Mouse (Mus musculus) adrenal gland, adult 18-20 months (tissue): ENCODE results near the gene Dag1. TPM values are rescaled to one million over a fixed set of nuclear protein-coding genes. Genes with fewer than 3 reads are reported as not detected.
A peak's percentile ranks its signal among the peaks of the same experiment; 100 is the strongest.

Experiments
- DNase-seq, 2 experiments: peaks; one replicate each; pipeline ENCODE4 v3.0.0; 2021 to 2022; ENCODE audit warnings: low spot score in 2 of 2
- total RNA-seq, 2 experiments: library from RNA; stranded (reverse); gene quantifications; 1 replicate in 1 of 2; 2 replicates in 1 of 2; pipeline ENCODE4 v1.2.3; 2021

Gene Dag1
- total RNA-seq, 2 experiments from 2014 or later = 136 to 137 TPM

DNA sequence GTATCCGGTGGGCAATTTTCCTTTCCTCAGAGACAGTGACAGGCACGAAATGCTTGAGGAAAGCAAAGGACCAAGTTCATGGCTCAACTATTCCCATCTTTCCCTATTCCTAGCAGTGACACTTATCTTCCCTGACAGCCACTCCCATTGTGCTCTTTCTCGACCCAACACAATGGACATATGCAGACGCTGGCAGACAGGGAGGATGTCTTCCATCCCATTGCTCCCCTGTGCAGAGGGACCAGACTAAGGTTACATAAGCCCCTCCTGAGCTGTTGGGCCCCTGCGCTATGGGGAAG is 74.3 kb downstream of the Dag1 start:
- DNase-seq = no peak

DNA sequence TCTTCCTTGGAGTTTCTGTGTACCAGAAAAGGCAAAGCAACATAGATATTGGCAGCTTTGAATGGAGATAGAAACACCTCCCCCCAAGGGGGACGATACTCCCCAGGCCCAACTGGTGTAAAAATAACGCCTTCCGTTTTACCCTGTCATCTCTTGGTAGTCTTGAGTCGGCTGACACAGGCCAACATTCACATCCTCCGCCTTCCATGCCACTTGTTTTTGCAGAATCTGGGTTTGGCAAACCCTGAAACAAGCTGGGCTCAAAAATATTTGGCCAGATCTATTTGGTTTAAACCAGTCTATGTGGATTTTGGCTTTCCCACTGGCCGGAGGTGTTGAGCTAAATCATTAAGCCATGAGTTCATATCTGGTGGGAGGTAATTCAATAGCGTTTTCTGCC is 74.7 kb downstream of the Dag1 start:
- no peak for DNase-seq

DNA sequence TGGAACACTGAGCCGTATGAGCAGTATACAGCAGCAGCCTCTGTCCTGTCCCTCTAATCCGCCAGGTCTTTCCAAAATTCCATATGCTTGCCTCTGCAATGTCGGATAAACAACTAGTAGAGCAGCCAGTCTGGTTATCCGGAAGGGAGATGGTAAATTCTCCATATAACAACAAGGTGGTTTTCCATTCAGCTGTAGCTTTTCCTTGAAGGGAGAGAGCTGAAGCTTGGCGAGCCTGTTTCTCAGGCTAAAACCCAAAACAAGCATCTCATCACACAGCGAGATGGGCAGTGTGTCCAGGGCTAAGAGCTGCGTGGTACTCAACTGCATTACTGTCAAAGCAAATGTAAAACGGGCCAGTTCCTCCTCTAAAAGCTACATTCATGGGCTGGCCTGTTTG is 75.2 kb downstream of the Dag1 start:
- no peak for DNase-seq

DNA sequence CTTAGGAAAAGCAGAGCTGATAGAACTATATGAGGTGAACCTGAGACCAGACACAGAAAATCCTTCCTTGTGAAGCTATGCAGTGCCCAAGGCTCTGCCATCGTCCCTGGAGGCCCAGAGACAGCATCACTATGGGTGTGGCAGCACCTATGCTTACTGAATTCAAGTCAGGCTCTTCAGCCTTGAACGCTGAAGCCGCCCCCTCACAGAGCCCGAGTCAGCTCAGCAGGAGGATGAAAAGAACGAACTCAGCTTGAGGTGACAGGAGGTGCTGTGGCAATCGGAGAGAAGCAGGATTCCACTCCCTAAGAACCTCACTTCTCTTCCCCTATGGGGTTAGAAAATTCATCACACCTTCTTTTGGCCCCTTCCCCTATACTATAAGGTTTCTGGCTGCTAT is 76.1 kb downstream of the Dag1 start:
- DNase-seq = no peak

DNA sequence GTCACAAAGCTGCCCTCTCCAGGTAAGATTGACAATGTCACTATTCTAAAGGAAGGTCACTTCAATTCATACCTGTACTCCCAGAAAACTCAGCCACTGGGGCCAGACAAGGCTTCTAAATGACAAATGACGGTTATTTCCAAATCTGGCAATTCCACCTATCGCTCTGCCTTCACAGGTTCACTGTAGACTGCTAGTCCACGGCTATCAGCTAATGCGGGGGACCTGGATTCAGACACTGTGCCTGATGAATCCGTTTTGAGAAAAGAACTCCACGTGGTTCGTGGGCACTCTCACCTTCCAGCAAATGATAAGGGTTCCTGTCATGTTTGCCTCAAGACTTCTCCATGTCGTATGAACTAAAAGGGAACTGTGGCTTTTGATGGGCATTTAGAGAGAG is 78.0 kb downstream of the Dag1 start:
- no peak for DNase-seq

DNA sequence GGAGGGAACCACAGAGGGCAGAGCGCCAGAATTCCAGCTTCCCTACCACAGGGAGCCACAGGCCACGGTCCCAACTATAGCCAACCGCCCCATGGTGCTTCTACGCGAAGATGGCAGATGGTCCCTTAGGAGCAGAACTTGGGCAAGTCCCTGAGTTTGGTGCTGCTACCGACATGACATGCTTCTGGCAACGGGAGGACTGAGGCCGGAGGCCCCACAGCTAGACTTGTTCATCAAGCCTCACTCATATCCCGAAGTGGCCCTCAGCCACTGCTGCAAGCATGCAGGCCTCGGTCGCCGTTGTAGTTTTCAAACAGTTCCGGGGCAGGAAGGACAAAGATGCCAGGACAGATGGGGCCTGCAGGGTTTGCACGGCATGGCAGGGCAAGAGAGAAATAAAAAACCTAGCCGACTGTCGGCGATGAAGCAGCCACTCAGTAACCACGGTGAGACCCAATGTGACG is 80.2 kb downstream of the Dag1 start:
- DNase-seq = no peak

DNA sequence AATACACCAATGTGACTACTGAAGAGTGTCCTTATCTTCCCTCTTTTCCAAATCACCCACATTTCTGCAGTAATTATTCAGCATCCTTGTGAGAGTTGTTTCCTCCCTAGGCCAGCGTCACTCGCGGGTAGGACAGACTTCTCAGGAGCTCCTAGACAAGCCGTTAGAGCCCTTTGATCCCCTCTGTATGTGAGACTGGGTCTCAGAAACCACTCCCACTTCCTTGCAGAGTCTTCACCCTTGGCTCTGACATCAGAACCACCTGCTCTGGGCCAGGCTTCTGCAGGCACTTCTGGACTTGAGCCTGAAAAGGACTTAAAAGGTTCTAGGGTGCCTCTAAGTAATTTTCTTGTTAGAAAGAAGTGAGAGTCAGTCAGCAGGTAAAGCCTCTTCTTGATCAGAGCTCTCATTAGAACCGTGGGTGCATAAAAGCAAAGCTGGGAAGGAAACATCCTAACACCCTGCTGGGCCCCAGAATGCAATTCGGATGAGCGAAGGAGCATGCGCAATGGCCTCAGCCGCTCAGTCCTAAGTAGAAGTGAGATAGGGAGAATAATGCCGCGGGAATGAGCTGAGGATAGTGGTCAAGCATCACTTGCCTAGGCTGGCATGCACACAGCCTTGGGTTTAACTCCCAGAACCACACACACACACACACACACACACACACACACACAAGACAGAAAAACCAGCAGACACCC is 80.8 kb downstream of the Dag1 start:
- DNase-seq = no peak

DNA sequence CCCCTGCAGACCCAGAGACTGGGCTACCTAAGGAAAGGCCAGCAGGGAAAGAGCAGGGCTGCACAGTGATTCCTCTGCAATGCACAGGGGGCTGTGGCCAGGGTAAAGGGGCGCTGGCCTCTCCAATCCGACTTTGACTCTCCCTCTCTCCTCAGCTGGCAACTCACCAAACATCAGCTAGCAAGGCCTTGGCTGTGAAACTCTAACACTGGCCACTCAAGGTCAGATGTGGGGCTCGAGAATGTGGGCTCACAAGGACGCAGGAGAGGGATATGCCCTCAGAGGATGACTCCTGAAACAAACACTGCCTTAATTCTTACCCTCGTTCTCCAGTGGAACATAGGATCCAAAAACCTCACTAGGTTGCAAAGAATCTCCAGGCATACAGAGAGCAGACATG is 85.4 kb downstream of the Dag1 start:
- DNase-seq = peak in 1 of 2 experiments; percentile 31

DNA sequence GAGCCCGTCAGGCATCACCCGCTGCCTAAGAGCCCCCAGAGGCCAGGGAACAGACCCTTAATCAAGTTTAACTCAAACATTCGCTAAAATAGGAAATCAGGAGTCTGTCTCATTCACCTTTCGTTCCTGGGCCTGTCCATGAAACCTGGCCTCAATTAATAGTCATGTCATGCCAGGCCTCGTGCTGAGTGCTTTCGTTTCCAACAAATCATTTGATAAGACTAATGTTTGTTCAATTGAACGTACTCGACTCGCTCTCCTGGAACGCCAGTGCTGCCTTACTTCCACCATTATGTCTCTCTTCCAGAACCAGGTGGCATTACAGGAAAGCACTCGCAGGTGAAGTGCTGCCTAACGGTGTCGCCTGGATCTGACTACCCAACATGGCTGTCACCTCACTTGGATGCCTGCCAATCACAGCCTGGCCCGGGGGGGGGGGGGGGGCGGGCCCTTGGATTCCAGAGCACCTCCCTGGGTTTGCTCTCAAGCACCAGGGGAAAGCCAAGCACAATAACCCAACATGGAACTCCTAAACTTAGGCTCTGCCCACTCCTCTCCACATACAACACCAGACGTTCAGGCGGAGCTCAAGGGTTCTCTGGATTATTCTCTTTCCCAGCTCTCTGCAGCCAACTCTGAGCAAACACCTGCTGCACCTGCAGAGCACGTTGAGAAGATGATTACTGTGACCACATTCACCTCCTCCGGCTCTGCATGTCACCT is 88.5 kb downstream of the Dag1 start:
- DNase-seq = no peak

DNA sequence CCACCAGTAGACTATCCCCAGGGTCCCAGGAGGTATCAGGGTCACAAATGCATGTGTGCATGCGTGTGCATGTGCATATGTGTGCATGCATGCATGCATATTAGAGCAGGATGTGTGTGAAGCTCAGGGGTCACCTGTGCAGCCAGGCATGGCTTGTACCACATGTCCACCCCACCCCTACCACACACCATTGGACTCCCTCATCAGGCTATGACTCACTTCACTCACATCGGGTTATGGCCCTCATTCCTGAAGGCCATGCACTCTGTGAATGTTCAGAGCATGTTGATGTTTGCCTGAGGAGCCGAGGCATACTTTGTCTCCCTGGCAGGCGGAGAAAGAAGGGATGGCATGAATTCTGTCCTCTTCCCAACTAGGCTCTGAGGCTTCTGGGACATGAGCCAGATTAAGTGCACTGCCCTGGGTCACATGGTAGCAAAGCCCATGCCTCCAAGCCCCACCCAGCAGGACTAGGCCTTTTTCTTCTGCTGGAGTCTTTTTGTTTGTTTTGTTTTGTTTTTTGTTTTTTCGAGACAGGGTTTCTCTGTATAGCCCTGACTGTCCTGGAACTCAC is 90.9 kb downstream of the Dag1 start:
- DNase-seq = no peak

DNA sequence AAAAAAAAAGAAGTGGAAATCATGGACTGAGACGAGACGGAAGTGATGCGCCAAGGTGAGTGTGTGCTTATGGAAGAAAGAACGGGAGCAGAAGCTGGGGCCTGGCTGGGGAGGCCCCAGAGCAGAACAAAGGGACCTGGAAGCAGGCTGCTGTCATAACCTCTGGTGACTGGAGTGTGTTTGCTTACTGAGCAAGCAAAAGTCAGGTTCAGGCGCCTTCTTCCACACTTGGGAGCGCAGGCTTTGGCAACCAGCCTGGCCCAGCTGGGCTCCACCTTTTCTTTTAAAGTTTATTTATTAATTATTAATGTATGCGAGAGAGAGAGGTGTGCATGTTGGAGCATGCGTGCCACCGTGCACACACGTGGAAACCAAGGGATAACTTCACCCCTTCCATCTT is 94.0 kb downstream of the Dag1 start:
- no peak for DNase-seq

DNA sequence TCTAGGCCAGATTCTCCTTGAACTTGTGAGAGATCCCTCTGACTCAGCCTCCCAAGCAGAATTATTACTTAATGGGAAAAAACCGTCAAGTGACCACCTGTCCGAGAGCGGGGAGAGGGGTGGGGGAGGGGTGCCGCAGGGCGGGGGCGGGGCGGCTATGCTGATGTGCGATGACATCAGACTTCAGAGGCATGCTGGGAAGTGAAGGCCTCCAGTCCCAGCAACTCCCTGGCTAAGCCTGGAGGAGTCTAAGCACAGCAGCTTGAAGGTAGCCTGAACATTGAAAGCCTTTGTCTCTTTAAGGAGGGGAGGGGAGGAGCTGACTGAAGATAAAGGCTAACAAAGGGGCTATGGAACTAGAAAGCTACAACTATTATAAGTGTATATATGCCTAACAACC is 98.6 kb downstream of the Dag1 start:
- DNase-seq = no peak

DNA sequence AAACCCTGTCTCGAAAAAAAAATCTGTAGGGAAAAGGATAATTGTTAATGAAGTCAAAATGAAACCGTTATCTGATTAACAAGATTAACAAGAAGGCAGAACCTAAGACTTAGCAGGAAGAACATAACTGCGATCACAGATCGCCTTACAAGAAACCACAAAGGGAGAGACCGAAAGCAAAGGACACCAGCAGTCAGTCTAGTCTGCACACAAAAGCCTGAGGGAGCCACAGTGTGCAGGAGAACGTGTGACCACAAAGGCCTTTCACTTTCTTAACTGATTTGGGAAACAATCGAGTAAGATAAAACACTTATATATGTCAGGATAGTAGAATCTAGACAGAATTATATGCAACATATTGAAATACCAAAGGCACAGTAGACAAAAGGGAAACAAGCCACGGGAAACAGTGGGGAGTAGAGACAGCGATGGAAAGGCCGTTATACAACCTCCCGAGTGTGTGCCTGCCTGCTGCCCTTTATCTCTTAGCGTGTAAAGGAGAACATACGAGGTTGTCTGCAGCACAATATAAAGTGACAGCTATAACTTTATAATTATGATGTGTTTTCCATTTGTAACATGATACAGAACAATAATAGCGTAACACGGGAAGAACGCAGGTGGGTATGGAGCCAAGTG is 100.0 kb downstream of the Dag1 start:
- no peak for DNase-seq

DNA sequence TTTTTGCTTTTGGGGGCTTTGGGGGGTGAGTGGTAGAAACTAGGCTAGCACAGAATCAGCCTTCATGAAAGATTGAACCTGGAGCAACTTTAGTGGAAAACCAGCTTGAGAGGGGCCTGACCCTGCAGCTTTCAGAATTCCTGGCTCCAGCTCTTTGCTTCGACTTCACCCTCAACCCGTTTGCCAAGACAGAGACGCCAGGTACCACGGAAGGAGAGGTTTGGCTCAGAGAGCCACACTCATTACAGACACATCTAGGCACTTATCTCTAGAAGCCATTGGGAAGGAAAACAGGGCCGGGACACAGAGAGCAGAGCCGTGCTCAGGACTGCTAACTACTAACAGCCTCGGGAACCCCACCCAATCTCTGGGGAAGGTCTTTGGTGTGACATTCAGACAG is 105.9 kb downstream of the Dag1 start:
- DNase-seq = no peak

DNA sequence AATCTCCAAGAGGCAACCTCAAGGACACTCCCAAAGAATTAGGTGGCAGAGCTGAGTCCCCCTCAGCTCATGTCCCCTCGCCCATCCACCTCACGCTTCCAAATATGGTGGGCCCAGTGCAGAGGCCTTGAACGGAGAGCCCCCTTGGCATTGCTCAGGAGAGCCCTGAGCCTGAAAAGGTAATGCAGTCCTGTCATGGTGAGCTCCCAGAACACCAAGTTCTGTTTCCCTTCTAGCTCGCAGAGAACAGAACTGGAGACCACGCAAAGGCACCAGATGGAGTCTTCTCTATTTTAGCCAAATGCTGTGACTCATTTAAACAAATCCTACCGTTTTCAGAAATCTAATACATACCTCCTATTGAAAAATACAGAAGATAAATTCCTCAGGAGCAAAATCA is 106.3 kb downstream of the Dag1 start:
- no peak for DNase-seq

DNA sequence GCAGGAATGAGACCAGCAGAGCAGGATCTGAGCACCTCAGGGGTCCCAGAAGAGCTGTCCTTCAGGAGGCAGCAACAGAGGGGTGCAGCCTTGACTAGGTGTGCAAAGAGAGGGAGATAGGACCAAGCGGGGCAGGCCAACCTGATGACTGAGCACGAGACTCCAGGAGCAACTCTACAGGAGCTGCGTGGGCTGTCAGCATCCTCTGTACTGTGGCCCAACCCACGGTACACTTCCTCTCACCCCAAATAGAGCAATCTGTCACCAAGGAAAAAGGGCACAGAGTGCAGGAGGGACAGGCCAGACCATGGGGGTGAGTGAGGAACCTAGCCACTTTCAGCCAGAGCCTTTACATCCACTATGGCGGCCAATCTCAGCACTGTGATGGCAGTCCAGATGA is 107.0 kb downstream of the Dag1 start:
- no peak for DNase-seq

DNA sequence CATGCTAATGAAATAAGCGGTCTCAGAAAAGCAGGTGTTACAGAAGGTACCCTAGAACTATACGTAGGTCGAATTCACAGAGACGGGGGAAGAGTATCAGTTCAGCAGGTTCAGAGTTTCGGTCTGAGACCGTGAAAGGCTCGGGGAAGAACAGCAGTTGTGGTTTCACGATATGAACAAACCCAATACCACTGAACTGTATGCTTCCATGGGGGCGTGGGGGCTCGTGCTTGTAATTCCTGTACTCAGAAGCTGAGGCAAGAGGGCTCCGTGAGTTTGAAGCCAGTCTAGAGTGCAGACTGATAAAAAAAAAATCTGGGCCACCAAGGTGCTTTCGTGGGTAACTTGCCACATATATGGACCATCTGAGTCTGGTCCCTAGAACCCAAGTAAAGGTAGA is 108.9 kb downstream of the Dag1 start:
- no peak for DNase-seq

Other genes with a start within 250 kb of the Dag1 start
- 10 to 100 TPM; 19.8 to 20.1 TPM for gene Gmppb, start 214.7 kb downstream of the Dag1 start, total RNA-seq
- 1 to 10 TPM; 2.0 to 3.5 TPM for gene Amigo3, start 210.8 kb downstream of the Dag1 start, total RNA-seq
- under 1 TPM in 1 of 2 experiments, not detected in 1; 0.23 TPM for gene Mst1, start 183.5 kb downstream of the Dag1 start, total RNA-seq
- gene Rnf123, start 180.6 kb downstream of the Dag1 start, total RNA-seq = 10 to 100 TPM; 54.0 to 63.2 TPM
- gene Apeh, start 169.4 kb downstream of the Dag1 start, total RNA-seq = 10 to 100 TPM; 71.8 to 86.6 TPM
- 1 to 10 TPM; 1.8 to 3.1 TPM for gene Bsn, start 73.6 kb downstream of the Dag1 start, total RNA-seq
- 10 to 100 TPM; 19.0 to 29.2 TPM for gene Nicn1, start 26.5 kb upstream of the Dag1 start, total RNA-seq
- 1 to 10 TPM; 4.2 to 5.8 TPM for gene Amt, start 32.9 kb upstream of the Dag1 start, total RNA-seq
- gene Rhoa, start 42.2 kb upstream of the Dag1 start, total RNA-seq = 100 to 1,000 TPM; 356 to 357 TPM
- gene Tcta, start 42.2 kb upstream of the Dag1 start, total RNA-seq = 10 to 100 TPM; 36.1 to 36.2 TPM
- 100 to 1,000 TPM; 551 to 749 TPM for gene Gpx1, start 74.9 kb upstream of the Dag1 start, total RNA-seq
- gene Usp4, start 83.9 kb upstream of the Dag1 start, total RNA-seq = 100 to 1,000 TPM; 107 to 126 TPM
- 1 to 10 TPM; 1.5 to 2.1 TPM for gene 1700102P08Rik, start 128.8 kb upstream of the Dag1 start, total RNA-seq
- not detected for gene Ccdc36, start 164.5 kb upstream of the Dag1 start, total RNA-seq
- not detected for gene BC048562, start 172.5 kb upstream of the Dag1 start, total RNA-seq
- 10 to 100 TPM; 25.6 to 42.3 TPM for gene Ccdc71, start 196.6 kb upstream of the Dag1 start, total RNA-seq
- gene Klhdc8b, start 197.6 kb upstream of the Dag1 start, total RNA-seq = 10 to 100 TPM; 20.4 to 22.3 TPM
- 100 to 1,000 TPM; 107 to 134 TPM for gene Lamb2, start 215.8 kb upstream of the Dag1 start, total RNA-seq
- 100 to 1,000 TPM; 172 to 248 TPM for gene Usp19, start 226.6 kb upstream of the Dag1 start, total RNA-seq
- gene Qars, start 243.7 kb upstream of the Dag1 start, total RNA-seq = 100 to 1,000 TPM; 144 to 180 TPM